Mouse (Mus musculus) limb, embryonic 14.5 days (tissue): ENCODE measurements at regions not wholly inside any gene's neighbourhood (a gene's known extent, or its start where the extent isn't known, plus 50 kb on each side); places are given as distances from the start of the nearest gene placed in this dataset.

Experiments used
- ATAC-seq: fragments of 200-750 bp; cut with Nextera tagmentation; 2 replicates; pipeline ENCODE4 v1.8.0; 2017; ENCODE audit warnings: low read depth, moderate number of reproducible peaks, moderate TSS enrichment; ENCODE audit not compliant: low FRiP score
- DNase-seq: peaks from one replicate; pipeline ENCODE4 v3.0.0-alpha.2; 2015; ENCODE audit warnings: low spot score
- H3K27ac ChIP-seq: fragments of 300-500 bp; sonication (generic); replicated peaks from 2 replicates; pipeline ENCODE4 v1.5.1; 2014; ENCODE audit warnings: low read depth, mild to moderate bottlenecking, low read length, moderate library complexity, mixed read lengths
- H3K27me3 ChIP-seq: fragments of 300-500 bp; sonication (generic); 2 replicates; pipeline ENCODE4 v1.6.1; 2014; ENCODE audit warnings: low read length, mixed read lengths; ENCODE audit not compliant: control insufficient read depth, insufficient read depth
- H3K36me3 ChIP-seq: fragments of 300-500 bp; sonication (generic); 2 replicates; pipeline ENCODE4 v1.6.1; 2014; ENCODE audit warnings: mild to moderate bottlenecking, low read length, moderate library complexity, mixed read lengths; ENCODE audit not compliant: control insufficient read depth, insufficient read depth
- H3K4me1 ChIP-seq: fragments of 300-500 bp; sonication (generic); 2 replicates; pipeline ENCODE4 v1.6.1; 2014; ENCODE audit warnings: antibody characterized with exemption, low read length, mixed read lengths; ENCODE audit not compliant: control insufficient read depth, insufficient read depth
- H3K4me2 ChIP-seq: fragments of 300-500 bp; sonication (generic); replicated peaks from 2 replicates; pipeline ENCODE4 v1.6.1; 2014; ENCODE audit warnings: low read depth, mild to moderate bottlenecking, low read length, moderate library complexity; ENCODE audit not compliant: severe bottlenecking
- H3K4me3 ChIP-seq: fragments of 300-500 bp; sonication (generic); replicated peaks from 2 replicates; pipeline ENCODE4 v1.5.1; 2014; ENCODE audit warnings: low read length
- H3K9ac ChIP-seq: fragments of 300-500 bp; sonication (generic); 2 replicates; pipeline ENCODE4 v1.6.1; 2014; ENCODE audit warnings: mild to moderate bottlenecking, low read depth, low read length, moderate library complexity; ENCODE audit not compliant: severe bottlenecking
- H3K9me3 ChIP-seq: fragments of 300-500 bp; sonication (generic); 2 replicates; pipeline ENCODE4 v1.6.1; 2016; ENCODE audit warnings: low read length; ENCODE audit not compliant: control insufficient read depth
- POLR2A ChIP-seq: fragments of 200-500 bp; IDR thresholded peaks from 2 replicates; pipeline ENCODE4 v1.8.0; 2012; ENCODE audit warnings: inconsistent platforms, mild to moderate bottlenecking, moderate library complexity, borderline replicate concordance; ENCODE audit not compliant: insufficient read depth, insufficient read length; ENCODE audit errors: extremely low read depth
- whole genome bisulfite sequencing: fragments of 180-500 bp; shearing (Covaris S2); extraction: QIAGEN DNeasy Blood & Tissue Kit; methylation state at CpG from one replicate; pipeline ENCODE4 v1.1.7; 2014; 5-methylcytosine and 5-hydroxymethylcytosine counted together

GRCm38 (mm10) chr13:75598675-75599074 is 107.9 kb upstream of the Ell2 start:
- DNase-seq: no peak
- TF ChIP-seq POLR2A: no peak
- Histone ChIP-seq H3K27ac (no peak overlapping the region), H3K4me2 (no peak overlapping the region), H3K9ac (no peak overlapping the region), H3K4me3 (no peak overlapping the region), H3K4me1 (no peaks in the 10 kb centered on the region), H3K36me3 (no peaks in the 10 kb centered on the region), H3K9me3 (no peaks in the 10 kb centered on the region), H3K27me3 (no peaks in the 10 kb centered on the region)
- WGBS: 90% methylated on average over 1 of the region's 1 CpGs
- ATAC-seq: no peak

DNA sequence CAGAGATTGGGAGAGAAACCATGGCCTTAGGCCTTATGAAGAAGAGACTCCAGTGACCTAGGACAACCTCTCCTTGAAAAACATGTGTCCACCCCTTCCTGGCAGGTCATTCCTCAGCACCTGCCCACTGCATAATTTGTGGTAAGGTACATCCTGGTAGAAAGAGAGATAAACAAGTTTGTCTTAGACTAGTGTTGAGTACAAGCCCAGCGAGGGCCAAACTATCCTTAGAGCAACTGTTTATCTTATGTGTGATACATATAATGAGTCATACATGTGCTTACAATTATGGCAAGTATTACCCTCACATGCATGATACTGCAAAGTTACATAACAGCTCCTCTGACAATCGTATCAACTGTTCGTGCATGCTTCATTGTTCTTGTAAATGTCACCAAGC is 83.3 kb upstream of the Ell2 start:
- H3K4me3 ChIP-seq: no peak overlapping the region
- TF ChIP-seq POLR2A: no peak
- no peak for ATAC-seq
- no peak overlapping the region for H3K27ac ChIP-seq
- H3K36me3 ChIP-seq: no peaks in the 10 kb centered on the region
- 67% methylated on average over 3 of the region's 3 CpGs for WGBS
- no peaks in the 10 kb centered on the region for H3K4me1 ChIP-seq
- H3K9me3 ChIP-seq: no peaks in the 10 kb centered on the region
- H3K4me2 ChIP-seq: no peak overlapping the region
- H3K9ac ChIP-seq: no peak overlapping the region
- H3K27me3 ChIP-seq: no peaks in the 10 kb centered on the region
- no peak for DNase-seq

DNA sequence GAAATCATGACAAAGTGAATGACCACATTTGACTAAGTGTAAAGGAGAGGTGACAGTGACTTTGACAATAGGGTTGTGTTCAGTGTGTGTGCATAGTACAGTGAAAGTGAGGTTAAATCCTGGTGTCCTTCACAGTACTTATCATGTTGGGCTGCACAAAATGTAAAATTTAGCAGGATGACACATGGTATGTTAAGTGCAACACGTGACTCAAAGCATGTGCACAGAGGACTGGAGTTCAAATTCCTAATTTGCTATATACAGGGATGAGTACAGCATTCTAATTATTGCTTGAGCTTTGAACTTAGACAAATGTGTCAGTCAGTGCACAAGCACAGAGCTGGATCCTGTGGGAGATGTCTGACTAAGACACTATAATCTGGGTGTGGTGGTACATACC is 79.2 kb upstream of the Ell2 start:
- TF ChIP-seq POLR2A: no peak
- Histone ChIP-seq H3K4me1 (no peaks in the 10 kb centered on the region), H3K27ac (no peak overlapping the region), H3K9ac (no peak overlapping the region), H3K4me3 (no peak overlapping the region), H3K4me2 (no peak overlapping the region), H3K9me3 (no peaks in the 10 kb centered on the region), H3K36me3 (no peaks in the 10 kb centered on the region), H3K27me3 (no peaks in the 10 kb centered on the region)
- ATAC-seq (no peak), DNase-seq (no peak)
- WGBS: 82% methylated on average over 1 of the region's 1 CpGs

- Histone ChIP-seq H3K4me1 (no peaks in the 10 kb centered on the region), H3K36me3 (no peaks in the 10 kb centered on the region), H3K9me3 (no peaks in the 10 kb centered on the region), H3K4me2 (no peak overlapping the region), H3K9ac (no peak overlapping the region), H3K27ac (no peak overlapping the region), H3K4me3 (no peak overlapping the region), H3K27me3 (no peaks in the 10 kb centered on the region)
- ATAC-seq (no peak), DNase-seq (no peak)
- WGBS: 79% methylated on average over 1 of the region's 1 CpGs
- no peak for TF ChIP-seq POLR2A
These were observed 75.5 kb upstream of the Ell2 start for GRCm38 (mm10) chr13:75631048-75631447.

DNA sequence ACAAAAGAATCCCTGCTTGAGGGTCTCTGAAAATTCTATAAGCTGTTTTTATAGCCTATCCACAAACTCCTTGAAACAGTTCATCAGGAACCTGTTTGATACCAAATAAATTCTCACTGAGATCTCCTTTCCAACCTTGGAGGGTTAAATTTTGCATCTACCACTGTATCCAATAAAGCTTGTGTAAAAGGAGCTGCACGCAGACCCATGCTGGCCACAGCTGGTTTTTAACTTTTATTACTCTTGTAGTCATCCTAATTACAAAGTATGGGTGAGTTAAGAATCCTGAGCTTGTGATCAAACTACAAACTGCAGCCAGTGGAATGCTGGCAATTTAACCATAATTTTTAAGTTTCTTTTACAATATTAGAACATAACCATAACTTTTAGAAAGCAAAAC is 59.0 kb upstream of the Ell2 start:
- Histone ChIP-seq H3K36me3 (no peaks in the 10 kb centered on the region), H3K9me3 (0 out of 2 replicates have a peak, but pooled peaks cover 1% of the 10 kb centered on the region), H3K4me1 (0 out of 2 replicates have a peak, but pooled peaks cover 3% of the 10 kb centered on the region), H3K27me3 (no peaks in the 10 kb centered on the region), H3K4me2 (no peak overlapping the region), H3K9ac (no peak overlapping the region), H3K27ac (no peak overlapping the region), H3K4me3 (no peak overlapping the region)
- DNase-seq: no peak
- WGBS: 2% methylated on average over 1 of the region's 1 CpGs
- TF ChIP-seq POLR2A: no peak
- ATAC-seq: peak; percentile 57

GRCm38 (mm10) chr13:75651941-75652340 is 54.6 kb upstream of the Ell2 start:
- H3K9me3 ChIP-seq: no peaks in the 10 kb centered on the region
- no peak for ATAC-seq
- H3K4me3 ChIP-seq: no peak overlapping the region
- H3K4me2 ChIP-seq: no peak overlapping the region
- H3K27me3 ChIP-seq: no peaks in the 10 kb centered on the region
- DNase-seq: no peak
- H3K4me1 ChIP-seq: 0 out of 2 replicates have a peak, but pooled peaks cover 2% of the 10 kb centered on the region
- no peak overlapping the region for H3K27ac ChIP-seq
- 77% methylated on average over 3 of the region's 3 CpGs for WGBS
- TF ChIP-seq POLR2A: no peak
- no peak overlapping the region for H3K9ac ChIP-seq
- H3K36me3 ChIP-seq: no peaks in the 10 kb centered on the region
